Mouse (Mus musculus) limb, embryonic 11.5 days (tissue): Measurements from ENCODE around the gene 9630041A04Rik. TPM values are rescaled to one million over a fixed set of nuclear protein-coding genes. Genes with fewer than 3 reads are reported as not detected.

Experiments
- ATAC-seq: fragments of 200-750 bp; cut with Nextera tagmentation; 2 replicates; pipeline ENCODE4 v1.8.0; 2017; ENCODE audit warnings: low read depth; ENCODE audit not compliant: insufficient number of reproducible peaks, low FRiP score, low TSS enrichment
- DNase-seq: peaks from one replicate; pipeline ENCODE4 v3.0.0-alpha.2; 2015; ENCODE audit warnings: low spot score
- H3K27ac ChIP-seq: fragments of 300-500 bp; sonication (generic); replicated peaks from 2 replicates; pipeline ENCODE4 v1.5.1; 2014; ENCODE audit warnings: low read depth, mild to moderate bottlenecking, low read length
- H3K27me3 ChIP-seq: fragments of 300-500 bp; sonication (generic); 2 replicates; pipeline ENCODE4 v1.6.1; 2014; ENCODE audit warnings: mild to moderate bottlenecking, low read length, mixed read lengths; ENCODE audit not compliant: control insufficient read depth, insufficient read depth
- H3K36me3 ChIP-seq: fragments of 300-500 bp; sonication (generic); 2 replicates; pipeline ENCODE4 v1.6.1; 2014; ENCODE audit warnings: mild to moderate bottlenecking, low read length, moderate library complexity, mixed read lengths; ENCODE audit not compliant: control insufficient read depth, insufficient read depth
- H3K4me1 ChIP-seq: fragments of 300-500 bp; sonication (generic); 2 replicates; pipeline ENCODE4 v1.6.1; 2014; ENCODE audit warnings: low read length, mixed read lengths; ENCODE audit not compliant: control insufficient read depth, insufficient read depth
- H3K4me2 ChIP-seq: fragments of 300-500 bp; sonication (generic); 2 replicates; pipeline ENCODE4 v1.6.1; 2014; ENCODE audit warnings: low read depth, mild to moderate bottlenecking, moderate library complexity; ENCODE audit not compliant: severe bottlenecking
- H3K4me3 ChIP-seq: fragments of 300-500 bp; sonication (generic); 2 replicates; pipeline ENCODE4 v1.5.1; 2014; ENCODE audit warnings: low read depth, low read length
- H3K9ac ChIP-seq: fragments of 300-500 bp; sonication (generic); 2 replicates; pipeline ENCODE4 v1.6.1; 2014; ENCODE audit warnings: mild to moderate bottlenecking, low read length
- H3K9me3 ChIP-seq: fragments of 300-500 bp; sonication (generic); 2 replicates; pipeline ENCODE4 v1.6.1; 2016; ENCODE audit warnings: low read length; ENCODE audit not compliant: control insufficient read depth
- WGBS: fragments of 180-500 bp; shearing (Covaris S2); extraction: QIAGEN DNeasy Blood & Tissue Kit; methylation state at CpG from one replicate; pipeline ENCODE4 v1.1.7; 2014; 5-methylcytosine and 5-hydroxymethylcytosine counted together
- polyA plus RNA-seq: library from polyadenylated mRNA; unstranded; fragments of >200 nt; fragmentation: Nextera tagmentation; extraction: Ambion mirVana; gene quantifications from 2 replicates; pipeline ENCODE4 v1.2.1, GENCODE M21; 2014

The 9630041A04Rik gene
- polyA plus RNA-seq, 1 experiment from 2014 or later = not detected

DNA sequence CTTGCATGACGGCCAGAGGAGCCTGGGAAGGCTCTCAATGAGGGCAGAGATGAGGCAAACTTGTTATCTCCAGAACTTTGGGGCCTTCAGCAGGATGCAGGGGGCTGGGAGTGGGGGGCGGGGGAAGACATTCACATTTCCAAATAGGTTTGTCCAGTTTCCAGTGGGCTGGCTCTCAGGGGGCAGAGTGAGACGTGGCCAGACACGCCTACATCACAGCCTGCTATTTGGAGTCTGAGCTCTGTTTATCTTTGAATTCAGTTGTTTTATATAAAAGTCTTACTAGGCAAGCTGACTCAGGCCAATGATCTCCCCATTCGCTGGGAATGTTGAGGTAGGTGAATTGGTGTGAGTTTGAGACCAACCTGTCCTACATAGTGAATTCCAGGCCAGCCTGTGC, 1.5 kb downstream of the 9630041A04Rik start:
- WGBS = 78% methylated on average over 5 of the region's 5 CpGs
- no peaks in the 10 kb centered on the region for H3K9me3 ChIP-seq
- ATAC-seq = no peak

DNA sequence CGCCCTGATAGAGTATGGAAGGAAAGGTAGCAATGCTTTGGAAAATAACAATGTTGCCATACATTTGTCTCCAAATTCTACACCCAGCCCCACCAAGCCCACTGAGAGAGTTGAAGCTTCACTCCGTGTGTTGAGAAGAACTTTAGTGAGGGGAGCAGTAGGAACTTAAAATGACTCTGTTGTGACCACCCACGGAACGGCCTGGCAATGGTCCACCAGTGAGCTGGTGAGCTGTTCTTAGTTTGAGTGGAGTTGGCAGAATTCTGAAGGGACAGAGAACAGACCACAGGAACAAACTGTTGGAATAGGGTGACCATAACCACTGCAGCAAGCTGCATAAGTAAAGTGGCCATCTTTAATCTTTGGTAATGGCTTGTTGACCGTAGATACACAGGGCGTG, 7.0 kb downstream of the 9630041A04Rik start:
- WGBS = 93% methylated on average over 6 of the region's 6 CpGs
- no peak for ATAC-seq

More for the DNA sequence above, 1.5 kb downstream of the 9630041A04Rik start:
- DNase-seq = no peak
- no peak overlapping the region for H3K4me3 ChIP-seq
- no peak overlapping the region for H3K4me2 ChIP-seq
- H3K27me3 ChIP-seq = no peaks in the 10 kb centered on the region
- H3K9ac ChIP-seq = no peak overlapping the region
- H3K27ac ChIP-seq = no peak overlapping the region
- no peaks in the 10 kb centered on the region for H3K36me3 ChIP-seq
- no peaks in the 10 kb centered on the region for H3K4me1 ChIP-seq

DNA sequence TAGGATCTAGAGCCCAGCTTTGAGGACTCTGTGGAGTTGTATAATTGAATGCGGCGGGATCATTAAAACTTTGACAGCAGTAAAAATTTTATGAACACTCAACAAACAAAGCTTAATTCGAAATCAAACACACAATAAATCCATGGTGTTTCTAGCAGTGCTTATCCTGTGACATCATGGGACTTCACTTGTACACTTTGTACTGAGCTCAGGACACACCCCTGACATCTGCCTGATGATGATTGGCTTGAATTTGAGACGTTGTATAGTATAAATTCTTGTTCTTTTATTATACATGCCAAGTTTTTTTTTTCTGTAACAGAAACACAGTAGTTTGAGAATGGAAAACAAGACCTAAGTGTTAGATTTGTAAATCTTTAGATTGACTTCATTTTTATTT, 8.4 kb downstream of the 9630041A04Rik start:
- Histone ChIP-seq H3K9ac (no peak overlapping the region), H3K4me3 (no peak overlapping the region), H3K4me2 (no peak overlapping the region), H3K36me3 (no peaks in the 10 kb centered on the region), H3K4me1 (no peaks in the 10 kb centered on the region), H3K9me3 (no peaks in the 10 kb centered on the region), H3K27ac (no peak overlapping the region), H3K27me3 (no peaks in the 10 kb centered on the region)
- ATAC-seq (no peak), DNase-seq (no peak)
- 62% methylated on average over 4 of the region's 4 CpGs for WGBS

More for the DNA sequence above, 7.0 kb downstream of the 9630041A04Rik start:
- H3K4me3 ChIP-seq = no peak overlapping the region
- no peak overlapping the region for H3K9ac ChIP-seq
- H3K4me2 ChIP-seq = no peak overlapping the region
- H3K36me3 ChIP-seq = no peaks in the 10 kb centered on the region
- no peaks in the 10 kb centered on the region for H3K4me1 ChIP-seq
- DNase-seq = no peak
- no peaks in the 10 kb centered on the region for H3K9me3 ChIP-seq
- H3K27ac ChIP-seq = no peak overlapping the region
- no peaks in the 10 kb centered on the region for H3K27me3 ChIP-seq

DNA sequence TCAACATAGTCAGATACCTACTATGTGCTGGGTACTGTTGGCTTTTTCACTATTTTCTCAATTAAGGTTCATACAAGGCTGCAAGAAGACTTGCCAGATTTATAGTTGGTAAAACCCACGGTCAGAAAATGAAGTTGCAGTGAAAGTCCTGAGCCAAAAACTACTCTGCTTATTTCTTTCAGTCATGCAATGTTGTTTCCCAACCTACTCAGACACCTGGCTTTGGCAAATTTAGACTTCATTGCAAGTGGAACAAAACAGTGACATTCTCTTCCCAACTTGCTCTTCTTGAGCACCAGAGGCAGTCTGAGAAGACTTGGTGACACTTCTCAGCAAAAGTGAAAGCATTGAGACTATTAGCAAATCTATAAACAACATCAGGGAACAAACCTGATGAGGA, 13.7 kb downstream of the 9630041A04Rik start:
- H3K9ac ChIP-seq = no peak overlapping the region
- H3K4me2 ChIP-seq = no peak overlapping the region
- no peaks in the 10 kb centered on the region for H3K27me3 ChIP-seq
- ATAC-seq = no peak
- H3K9me3 ChIP-seq = no peaks in the 10 kb centered on the region
- 88% methylated on average over 1 of the region's 1 CpGs for WGBS
- no peak for DNase-seq
- no peaks in the 10 kb centered on the region for H3K4me1 ChIP-seq
- no peak overlapping the region for H3K27ac ChIP-seq
- H3K4me3 ChIP-seq = no peak overlapping the region
- no peaks in the 10 kb centered on the region for H3K36me3 ChIP-seq

DNA sequence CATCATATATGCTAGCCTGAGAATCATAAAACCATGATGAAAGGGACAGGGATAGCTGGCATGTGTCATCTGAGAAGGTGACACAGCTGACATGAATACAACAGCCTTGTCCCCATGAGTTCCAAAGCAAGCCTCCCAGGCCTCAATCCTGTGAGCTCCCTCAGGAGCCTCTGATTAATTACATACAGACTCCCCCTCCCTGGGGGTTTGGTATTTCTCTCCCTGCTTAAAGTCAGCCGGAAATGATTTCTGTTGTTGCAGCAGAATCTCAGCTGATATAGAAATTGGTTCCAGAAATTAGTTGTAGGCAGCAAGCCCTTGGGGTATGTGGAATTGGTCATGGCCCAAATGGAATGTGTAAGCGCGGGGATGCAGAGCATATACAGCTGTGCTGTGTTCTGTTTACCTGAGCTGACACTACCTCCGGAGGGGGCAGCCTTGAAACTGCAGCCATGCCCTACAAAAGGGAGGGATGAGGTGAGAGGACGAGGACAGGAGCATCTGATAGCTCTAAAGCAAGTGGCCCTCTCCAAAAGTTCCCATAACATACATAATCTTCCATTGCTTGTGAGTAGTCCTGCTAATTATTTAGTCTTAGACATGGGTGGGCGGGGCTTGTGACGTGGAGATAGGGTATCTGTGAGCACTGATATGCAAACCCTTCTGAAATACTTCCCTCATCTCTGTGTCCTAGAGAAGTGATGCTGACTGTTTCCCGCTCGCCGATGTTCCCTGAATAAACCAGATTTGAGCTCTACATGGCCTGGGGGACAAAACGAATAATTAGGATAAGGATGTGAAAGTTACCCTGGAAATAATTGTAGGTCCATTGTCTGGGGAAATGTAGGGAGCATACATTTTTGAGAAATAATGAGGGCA, 15.7 kb downstream of the 9630041A04Rik start:
- H3K9me3 ChIP-seq = no peaks in the 10 kb centered on the region
- no peak overlapping the region for H3K9ac ChIP-seq
- H3K27ac ChIP-seq = no peak overlapping the region
- ATAC-seq (no peak), DNase-seq (no peak)
- WGBS = 69% methylated on average over 11 of the region's 11 CpGs
- no peaks in the 10 kb centered on the region for H3K27me3 ChIP-seq
- H3K36me3 ChIP-seq = no peaks in the 10 kb centered on the region
- no peaks in the 10 kb centered on the region for H3K4me1 ChIP-seq
- no peak overlapping the region for H3K4me2 ChIP-seq
- no peak overlapping the region for H3K4me3 ChIP-seq

DNA sequence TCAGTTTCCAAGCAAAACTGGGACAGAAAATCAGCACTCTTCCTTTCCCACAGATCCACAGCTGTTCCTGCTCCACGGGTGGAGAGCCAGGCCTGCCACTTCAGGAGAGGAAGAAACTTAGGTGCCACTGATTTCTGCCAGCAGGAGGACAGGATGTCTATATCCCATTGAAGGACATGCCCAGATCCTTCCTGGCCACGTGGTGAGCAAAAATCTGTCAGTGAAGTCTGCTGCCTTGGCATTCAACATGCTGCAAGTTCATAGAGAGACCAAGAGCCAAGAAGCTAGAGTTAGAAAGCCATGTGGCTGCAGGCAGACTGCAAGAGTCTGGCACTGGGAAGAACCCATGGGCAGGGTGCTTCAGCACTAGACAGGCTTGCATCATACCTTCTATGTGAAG, 21.7 kb downstream of the 9630041A04Rik start:
- no peak overlapping the region for H3K4me2 ChIP-seq
- WGBS = 66% methylated on average over 2 of the region's 2 CpGs
- H3K27me3 ChIP-seq = no peaks in the 10 kb centered on the region
- H3K27ac ChIP-seq = no peak overlapping the region
- DNase-seq (no peak), ATAC-seq (no peak)
- no peak overlapping the region for H3K9ac ChIP-seq
- no peaks in the 10 kb centered on the region for H3K36me3 ChIP-seq
- no peaks in the 10 kb centered on the region for H3K4me1 ChIP-seq
- no peaks in the 10 kb centered on the region for H3K9me3 ChIP-seq
- H3K4me3 ChIP-seq = no peak overlapping the region

DNA sequence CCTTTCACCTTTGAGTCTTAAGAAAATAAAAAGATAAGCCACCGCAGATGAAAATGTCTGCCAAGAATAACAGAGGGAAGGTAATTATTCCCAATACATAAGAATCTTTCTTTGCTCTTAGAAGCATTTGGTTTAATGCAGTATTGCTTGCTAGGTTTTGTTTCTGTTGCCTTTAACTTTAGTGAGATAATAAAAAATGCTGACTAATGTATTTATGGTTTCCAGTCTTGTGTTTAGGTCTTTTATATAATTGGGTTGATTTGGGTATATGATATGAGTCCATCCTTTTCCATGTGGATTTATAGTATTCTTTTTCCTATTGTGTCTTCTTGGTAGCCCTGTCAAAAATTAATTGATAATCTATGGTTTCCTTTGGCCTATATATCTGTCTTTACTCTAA, 36.2 kb downstream of the 9630041A04Rik start:
- 98% methylated on average over 1 of the region's 1 CpGs for WGBS
- no peak overlapping the region for H3K4me3 ChIP-seq
- no peak for ATAC-seq

GRCm38 (mm10) chr9:101903406-101903805, 41.8 kb downstream of the 9630041A04Rik start:
- Histone ChIP-seq H3K4me3 (no peak overlapping the region), H3K36me3 (no peaks in the 10 kb centered on the region), H3K9ac (no peak overlapping the region), H3K4me2 (no peak overlapping the region), H3K27ac (no peak overlapping the region), H3K4me1 (no peaks in the 10 kb centered on the region), H3K9me3 (no peaks in the 10 kb centered on the region), H3K27me3 (no peaks in the 10 kb centered on the region)
- ATAC-seq (no peak), DNase-seq (no peak)
- WGBS = 95% methylated on average over 3 of the region's 3 CpGs

More for the DNA sequence above, 36.2 kb downstream of the 9630041A04Rik start:
- Histone ChIP-seq H3K27ac (no peak overlapping the region), H3K4me1 (no peaks in the 10 kb centered on the region), H3K36me3 (no peaks in the 10 kb centered on the region), H3K4me2 (no peak overlapping the region), H3K27me3 (no peaks in the 10 kb centered on the region), H3K9me3 (no peaks in the 10 kb centered on the region), H3K9ac (no peak overlapping the region)
- DNase-seq = no peak
